Mouse (Mus musculus) heart, embryonic 16.5 days (tissue): ENCODE measurements at regions not wholly inside any gene's neighbourhood (a gene's known extent, or its start where the extent isn't known, plus 50 kb on each side); places are given as distances from the start of the nearest gene placed in this dataset.
A peak's percentile ranks its signal among the peaks of the same experiment; 100 is the strongest.

Experiments used
- ATAC-seq: fragments of 200-750 bp; cut with Nextera tagmentation; replicated peaks from 2 replicates; pipeline ENCODE4 v1.8.0; 2017; ENCODE audit warnings: moderate number of reproducible peaks; ENCODE audit not compliant: insufficient read depth, low FRiP score; ENCODE audit errors: extremely low read depth
- H3K27ac ChIP-seq: fragments of 300-500 bp; sonication (generic); 2 replicates; pipeline ENCODE4 v1.5.1; 2014; ENCODE audit warnings: mild to moderate bottlenecking, low read length, control low read depth, moderate library complexity
- H3K27me3 ChIP-seq: fragments of 300-500 bp; sonication (generic); 2 replicates; pipeline ENCODE4 v1.6.1; 2014; ENCODE audit warnings: low read length, mixed read lengths; ENCODE audit not compliant: control insufficient read depth, insufficient read depth
- H3K36me3 ChIP-seq: fragments of 300-500 bp; sonication (generic); 2 replicates; pipeline ENCODE4 v1.6.1; 2014; ENCODE audit not compliant: control insufficient read depth, insufficient read depth
- H3K4me1 ChIP-seq: fragments of 300-500 bp; sonication (generic); 2 replicates; pipeline ENCODE4 v1.6.1; 2014; ENCODE audit warnings: low read length, mixed read lengths; ENCODE audit not compliant: control insufficient read depth, insufficient read depth
- H3K4me2 ChIP-seq: fragments of 300-500 bp; sonication (generic); 2 replicates; pipeline ENCODE4 v1.6.1; 2014; ENCODE audit warnings: low read depth, mild to moderate bottlenecking, control low read depth, low read length
- H3K4me3 ChIP-seq: fragments of 300-500 bp; sonication (generic); 2 replicates; pipeline ENCODE4 v1.5.1; 2014; ENCODE audit warnings: mild to moderate bottlenecking, control low read depth, low read length
- H3K9ac ChIP-seq: fragments of 300-500 bp; sonication (generic); 2 replicates; pipeline ENCODE4 v1.6.1; 2014; ENCODE audit warnings: low read length, control low read depth
- H3K9me3 ChIP-seq: fragments of 300-500 bp; sonication (generic); replicated peaks from 2 replicates; pipeline ENCODE4 v1.6.1; 2016; ENCODE audit warnings: low read length; ENCODE audit not compliant: control insufficient read depth
- WGBS: fragments of 180-500 bp; shearing (Covaris S2); extraction: QIAGEN DNeasy Blood & Tissue Kit; methylation state at CpG from one replicate; pipeline ENCODE4 v1.1.7; 2014; 5-methylcytosine and 5-hydroxymethylcytosine counted together

DNA sequence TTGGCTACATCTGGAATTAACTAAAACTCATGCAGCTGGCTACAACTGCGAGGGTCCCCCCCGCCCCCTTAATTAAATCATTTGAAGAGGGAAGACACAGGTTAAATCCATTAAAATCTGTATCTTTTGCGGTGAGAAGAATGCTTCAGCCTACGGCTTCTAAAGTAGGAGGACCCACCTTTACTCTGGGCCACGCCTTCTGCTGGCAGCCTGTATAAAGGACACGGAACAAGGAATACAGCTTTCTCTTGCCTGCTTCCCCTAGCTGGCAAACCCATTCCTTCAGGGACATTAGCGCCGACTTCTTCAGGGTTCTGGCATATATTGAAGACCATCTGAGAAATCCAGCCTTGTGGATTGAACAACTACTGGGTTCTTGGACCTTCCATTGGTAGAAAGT, 76.9 kb upstream of the Fbxo11 start:
- Histone ChIP-seq H3K9me3 (0 out of 2 replicates have a peak, but pooled peaks cover 2% of the 10 kb centered on the region), H3K36me3 (no peaks in the 10 kb centered on the region), H3K4me1 (no peaks in the 10 kb centered on the region), H3K4me3 (peak overlapping the region; percentile 28), H3K27ac (no peak overlapping the region), H3K27me3 (no peaks in the 10 kb centered on the region), H3K9ac (no peak overlapping the region), H3K4me2 (peak overlapping the region; percentile 54)
- 48% methylated on average over 8 of the region's 8 CpGs for WGBS
- ATAC-seq, result no peak

DNA sequence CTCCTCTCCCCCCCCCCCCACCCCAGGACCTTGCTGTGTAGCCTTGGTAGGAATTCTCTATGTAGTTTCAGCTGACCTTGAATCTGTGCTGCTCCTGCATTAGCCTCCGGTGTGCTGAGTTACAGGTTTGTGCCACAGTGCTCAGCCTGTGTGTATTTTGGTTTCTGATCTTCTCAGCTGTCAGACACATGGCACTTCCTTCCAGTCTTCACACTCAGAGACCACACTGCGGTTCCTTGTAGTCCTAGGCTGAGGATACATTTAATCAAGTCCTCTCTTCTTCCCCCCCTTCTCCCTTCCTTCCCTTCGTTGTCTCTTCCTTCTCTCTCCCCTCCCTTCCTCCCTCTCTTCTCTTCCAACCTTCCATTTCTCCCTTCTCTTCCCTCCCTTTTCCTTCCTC, 77.7 kb upstream of the Fbxo11 start:
- H3K27me3 ChIP-seq, result no peaks in the 10 kb centered on the region
- no peak overlapping the region for H3K9ac ChIP-seq
- no peak overlapping the region for H3K4me3 ChIP-seq
- H3K4me2 ChIP-seq, result no peak overlapping the region
- 67% methylated on average over 3 of the region's 3 CpGs for WGBS
- H3K27ac ChIP-seq, result no peak overlapping the region
- H3K4me1 ChIP-seq, result no peaks in the 10 kb centered on the region
- H3K36me3 ChIP-seq, result no peaks in the 10 kb centered on the region
- H3K9me3 ChIP-seq, result 0 out of 2 replicates have a peak, but pooled peaks cover 2% of the 10 kb centered on the region
- no peak for ATAC-seq

DNA sequence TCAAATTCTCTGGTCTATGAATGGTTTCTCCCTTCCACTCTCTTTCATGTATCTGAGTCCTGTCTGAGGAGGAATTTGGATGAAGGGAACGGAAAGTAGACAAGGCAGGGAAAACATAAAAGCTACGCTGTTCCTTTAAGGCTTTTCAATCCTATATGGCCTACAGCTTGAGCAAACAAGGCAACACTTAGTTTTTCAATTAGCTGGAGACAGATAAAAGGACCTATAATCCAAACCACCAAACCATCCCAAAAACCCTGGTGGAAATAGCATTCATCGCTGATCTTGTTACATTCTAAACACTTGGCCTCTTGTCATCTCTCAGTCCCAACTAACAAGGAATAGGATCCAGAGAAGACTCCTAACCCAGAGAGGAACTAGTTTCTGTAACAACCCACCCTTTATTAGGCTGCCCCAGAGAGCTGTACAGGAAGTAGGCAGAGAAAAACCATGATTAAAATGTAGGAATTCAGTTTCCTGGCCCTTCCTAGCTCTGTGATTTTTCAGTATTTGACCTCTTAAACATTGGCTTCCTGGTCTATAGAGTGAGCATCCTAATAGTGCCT, 78.4 kb upstream of the Fbxo11 start:
- 72% methylated on average over 3 of the region's 3 CpGs for WGBS
- H3K27me3 ChIP-seq, result no peaks in the 10 kb centered on the region
- no peak for ATAC-seq
- H3K9me3 ChIP-seq, result 0 out of 2 replicates have a peak, but pooled peaks cover 2% of the 10 kb centered on the region
- no peak overlapping the region for H3K9ac ChIP-seq
- no peak overlapping the region for H3K4me3 ChIP-seq
- H3K4me2 ChIP-seq, result no peak overlapping the region
- H3K36me3 ChIP-seq, result no peaks in the 10 kb centered on the region
- H3K27ac ChIP-seq, result no peak overlapping the region
- no peaks in the 10 kb centered on the region for H3K4me1 ChIP-seq

DNA sequence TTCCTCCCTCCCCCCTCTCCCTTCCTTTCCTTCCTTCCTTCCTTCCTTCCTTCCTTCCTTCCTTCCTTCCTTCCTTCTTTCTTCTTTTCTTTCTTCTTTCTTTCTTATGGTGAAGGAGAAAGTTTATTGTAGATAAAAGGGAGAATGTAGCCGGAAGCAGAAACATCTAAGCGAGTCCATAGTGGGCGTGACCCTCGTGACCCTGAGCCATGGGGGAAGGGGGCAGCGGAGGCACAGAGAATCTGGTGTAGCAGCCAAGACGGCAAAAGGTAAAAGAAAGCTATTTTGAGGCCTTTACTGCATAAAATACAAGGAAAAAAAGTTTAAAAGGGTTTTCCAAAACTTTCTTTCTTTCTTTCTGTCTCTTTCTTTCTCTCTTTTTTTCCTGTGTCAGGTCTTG, 93.5 kb upstream of the Fbxo11 start:
- H3K27ac ChIP-seq, result no peak overlapping the region
- 38% methylated on average over 6 of the region's 6 CpGs for WGBS
- no peak overlapping the region for H3K9ac ChIP-seq
- H3K4me3 ChIP-seq, result no peak overlapping the region
- no peak overlapping the region for H3K4me2 ChIP-seq
- no peak for ATAC-seq
- no peaks in the 10 kb centered on the region for H3K4me1 ChIP-seq
- 0 out of 2 replicates have a peak, but pooled peaks cover 2% of the 10 kb centered on the region for H3K9me3 ChIP-seq
- no peaks in the 10 kb centered on the region for H3K27me3 ChIP-seq
- no peaks in the 10 kb centered on the region for H3K36me3 ChIP-seq

DNA sequence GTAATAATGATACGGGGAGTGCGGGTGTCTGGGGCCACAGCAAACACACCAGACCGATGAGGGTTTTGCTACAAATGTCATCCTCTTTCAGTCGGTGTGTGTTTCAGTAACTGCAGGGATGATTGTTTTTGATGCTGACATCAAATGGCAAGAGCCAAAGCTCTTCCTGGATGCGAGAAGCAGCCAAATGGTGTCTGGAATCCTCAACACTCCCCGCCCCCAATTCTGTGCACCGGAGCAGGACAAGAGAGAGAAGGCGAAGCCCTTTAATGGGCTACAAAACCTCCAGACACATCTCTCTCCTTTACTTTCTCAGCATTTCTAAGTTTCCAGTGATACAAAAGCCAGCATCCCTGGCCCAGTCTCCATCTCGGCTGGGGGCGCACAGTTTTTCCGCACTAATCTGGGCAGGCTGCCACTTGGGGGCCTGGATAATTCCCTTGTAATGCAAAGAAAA, 94.1 kb upstream of the Fbxo11 start:
- WGBS, result 18% methylated on average over 11 of the region's 11 CpGs
- Histone ChIP-seq H3K9me3 (0 out of 2 replicates have a peak, but pooled peaks cover 2% of the 10 kb centered on the region), H3K4me1 (no peaks in the 10 kb centered on the region), H3K27me3 (no peaks in the 10 kb centered on the region), H3K36me3 (no peaks in the 10 kb centered on the region), H3K4me3 (no peak overlapping the region), H3K27ac (no peak overlapping the region), H3K4me2 (peak overlapping the region; percentile 23; the same call in 1 of the 2 replicates), H3K9ac (no peak overlapping the region)
- ATAC-seq, result no peak

DNA sequence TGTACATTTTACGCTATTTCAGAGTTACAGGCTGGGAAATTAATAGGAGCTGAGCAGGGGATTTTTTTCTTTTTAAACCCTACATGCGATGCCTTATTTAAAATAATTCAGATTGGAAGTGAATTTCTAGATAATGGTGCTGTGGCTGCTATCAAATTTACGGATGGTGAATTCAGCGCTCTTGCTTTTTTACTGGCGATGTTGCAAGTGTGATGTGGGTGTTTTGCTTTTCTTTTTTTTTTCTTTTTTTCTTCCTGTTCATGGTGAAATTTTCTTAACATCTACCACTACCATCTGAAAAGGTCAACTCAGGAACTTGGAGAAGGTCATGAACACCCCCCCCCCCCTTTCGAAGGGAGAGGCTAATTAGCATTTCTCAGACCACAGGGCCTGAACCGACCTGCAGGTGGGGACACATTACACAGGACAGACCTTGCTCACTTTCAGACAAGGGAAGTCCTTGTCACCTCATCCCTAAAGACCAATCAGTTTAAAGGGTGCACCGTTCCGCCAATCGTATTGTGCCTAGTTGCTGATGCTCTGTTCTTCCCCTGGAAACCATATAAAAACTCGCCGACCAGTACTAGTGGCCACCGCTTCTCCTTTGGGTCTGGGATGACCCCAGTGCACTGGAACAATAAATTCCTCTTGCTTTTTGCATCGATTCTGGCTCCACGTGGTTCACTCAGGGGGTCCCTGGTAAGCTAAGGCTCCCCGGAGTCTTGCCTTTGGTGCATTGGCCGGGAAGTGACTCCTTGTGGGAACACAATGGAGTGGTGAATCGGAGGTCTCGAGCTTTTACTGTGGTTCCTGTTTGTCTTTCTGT, 95.0 kb upstream of the Fbxo11 start:
- 55% methylated on average over 19 of the region's 19 CpGs for WGBS
- H3K9me3 ChIP-seq, result 0 out of 2 replicates have a peak, but pooled peaks cover 2% of the 10 kb centered on the region
- H3K27me3 ChIP-seq, result no peaks in the 10 kb centered on the region
- H3K36me3 ChIP-seq, result no peaks in the 10 kb centered on the region
- no peak overlapping the region for H3K4me3 ChIP-seq
- no peak overlapping the region for H3K9ac ChIP-seq
- H3K4me2 ChIP-seq, result peak overlapping the region; percentile 33; the same call in 1 of the 2 replicates
- no peak overlapping the region for H3K27ac ChIP-seq
- no peaks in the 10 kb centered on the region for H3K4me1 ChIP-seq
- ATAC-seq, result no peak

DNA sequence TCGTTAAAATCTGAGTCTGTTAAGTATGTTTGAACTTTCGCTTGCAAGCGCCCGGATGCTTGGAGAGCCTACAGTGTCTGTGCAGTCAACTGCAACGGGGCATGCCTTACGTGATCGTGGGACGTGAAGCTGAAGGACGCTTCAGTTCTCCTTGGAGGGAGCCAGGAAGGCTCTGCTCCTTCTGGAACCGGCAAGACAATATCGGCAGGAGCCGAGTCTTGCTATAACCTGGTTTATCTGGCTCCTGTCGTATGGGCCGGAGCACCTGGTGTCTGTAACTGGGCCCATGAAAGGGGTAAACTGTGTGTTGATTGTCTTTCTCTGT, 95.5 kb upstream of the Fbxo11 start:
- no peak overlapping the region for H3K4me3 ChIP-seq
- no peaks in the 10 kb centered on the region for H3K36me3 ChIP-seq
- ATAC-seq, result no peak
- H3K27ac ChIP-seq, result no peak overlapping the region
- no peak overlapping the region for H3K9ac ChIP-seq
- H3K9me3 ChIP-seq, result 0 out of 2 replicates have a peak, but pooled peaks cover 2% of the 10 kb centered on the region
- peak overlapping the region; percentile 33; the same call in 1 of the 2 replicates for H3K4me2 ChIP-seq
- no peaks in the 10 kb centered on the region for H3K4me1 ChIP-seq
- WGBS, result 76% methylated on average over 14 of the region's 14 CpGs
- no peaks in the 10 kb centered on the region for H3K27me3 ChIP-seq

DNA sequence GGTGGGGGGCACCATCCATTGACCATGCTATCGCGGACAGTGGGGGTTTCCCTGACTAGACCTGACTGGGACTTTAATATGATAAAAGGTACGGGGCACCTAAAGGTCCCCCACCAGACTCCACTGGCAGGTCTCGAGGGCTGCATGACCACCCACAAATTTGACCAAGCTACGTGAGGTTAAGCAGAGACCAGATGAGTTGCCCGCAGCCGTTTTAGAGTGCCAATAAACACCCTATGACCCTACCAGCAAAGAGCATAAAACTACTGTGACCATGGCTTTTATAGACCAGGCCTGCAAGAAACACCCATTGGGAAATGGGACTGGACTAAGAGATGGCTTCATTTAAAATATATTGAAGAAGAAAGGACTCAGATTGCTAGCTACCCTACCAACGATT, 96.7 kb upstream of the Fbxo11 start:
- Histone ChIP-seq H3K4me3 (no peak overlapping the region), H3K27me3 (no peaks in the 10 kb centered on the region), H3K27ac (no peak overlapping the region), H3K4me2 (no peak overlapping the region), H3K9ac (no peak overlapping the region), H3K9me3 (0 out of 2 replicates have a peak, but pooled peaks cover under 1% of the 10 kb centered on the region), H3K36me3 (no peaks in the 10 kb centered on the region), H3K4me1 (no peaks in the 10 kb centered on the region)
- no peak for ATAC-seq
- WGBS, result 89% methylated on average over 8 of the region's 8 CpGs

DNA sequence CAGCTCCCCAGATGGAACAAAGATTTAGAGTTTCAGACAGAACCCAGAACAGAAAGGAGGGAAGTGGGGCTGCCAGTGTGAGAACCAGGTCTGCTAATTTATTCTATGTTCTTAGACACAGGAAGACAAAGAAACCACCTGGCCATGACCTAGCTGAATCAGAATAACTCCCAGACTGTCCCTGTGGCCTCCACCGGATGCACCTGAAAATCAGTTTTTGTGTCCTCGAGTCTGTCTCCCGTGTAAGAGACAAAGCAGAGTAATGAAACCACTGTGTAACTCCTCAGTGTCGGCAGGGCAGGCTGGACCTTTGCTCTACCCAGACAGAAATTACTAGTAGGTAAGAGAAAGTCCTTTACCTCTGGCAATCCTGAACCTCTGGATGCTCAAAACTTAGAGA, 99.7 kb upstream of the Fbxo11 start:
- no peaks in the 10 kb centered on the region for H3K36me3 ChIP-seq
- no peak overlapping the region for H3K4me2 ChIP-seq
- H3K27me3 ChIP-seq, result no peaks in the 10 kb centered on the region
- H3K4me1 ChIP-seq, result no peaks in the 10 kb centered on the region
- H3K4me3 ChIP-seq, result no peak overlapping the region
- WGBS, result 81% methylated on average over 4 of the region's 4 CpGs
- H3K27ac ChIP-seq, result no peak overlapping the region
- ATAC-seq, result no peak
- H3K9ac ChIP-seq, result no peak overlapping the region
- no peaks in the 10 kb centered on the region for H3K9me3 ChIP-seq
